Mouse (Mus musculus) duodenum, adult 2 months (tissue): Measurements from ENCODE around the gene Scnn1a. TPM values are rescaled to one million over a fixed set of nuclear protein-coding genes. Genes with fewer than 3 reads are reported as not detected.

Experiments
- polyA plus RNA-seq: library from polyadenylated mRNA; depleted of rRNA; stranded (reverse); fragments of >200 nt; gene quantifications from 2 replicates; pipeline ENCODE4 v1.2.3, GENCODE M21; 2012; ENCODE audit warnings: low replicate concordance; rRNA removed

Gene Scnn1a
- 9.8 and 19.9 TPM in 2 replicates for polyA plus RNA-seq

GRCm38 (mm10) chr6:125320323-125320722 is at the start of gene Scnn1a:
Gene Scnn1a, plus strand, starts transcription at chr6:125320659.

GRCm38 (mm10) chr6:125285890-125286289 is 34.6 kb upstream of the Scnn1a start, which contains the start of gene Tuba3a:
Gene Tuba3a, minus strand, starts transcription at chr6:125286042.

GRCm38 (mm10) chr6:125313546-125314230 is 6.8 kb upstream of the Scnn1a start, which contains the start of gene Ltbr:
Gene Ltbr, minus strand, starts transcription at chr6:125313885.

GRCm38 (mm10) chr6:125348721-125349574 is 28.5 kb downstream of the Scnn1a start, which contains the start of gene Tnfrsf1a:
Gene Tnfrsf1a, plus strand, starts transcription at chr6:125349362.

GRCm38 (mm10) chr6:125380372-125381360 is 60.2 kb downstream of the Scnn1a start, which contains the start of gene Plekhg6:
Gene Plekhg6, minus strand, starts transcription at chr6:125380793.

Other genes starting within 250 kb of the Scnn1a start
- gene Chd4, start 224.7 kb upstream of the Scnn1a start, polyA plus RNA-seq, result 19.3 and 20.9 TPM in 2 replicates
- 6.3 and 8.1 TPM in 2 replicates for gene Nop2, start 188.8 kb upstream of the Scnn1a start, polyA plus RNA-seq
- 8.8 and 10.6 TPM in 2 replicates for gene Iffo1, start 175.4 kb upstream of the Scnn1a start, polyA plus RNA-seq
- gene Gapdh, start 154.2 kb upstream of the Scnn1a start, polyA plus RNA-seq, result 4,213 and 4,236 TPM in 2 replicates
- 47.2 and 47.9 TPM in 2 replicates for gene Ncapd2, start 129.0 kb upstream of the Scnn1a start, polyA plus RNA-seq
- 36.1 and 67.8 TPM in 2 replicates for gene Mrpl51, start 128.9 kb upstream of the Scnn1a start, polyA plus RNA-seq
- gene Vamp1, start 105.1 kb upstream of the Scnn1a start, polyA plus RNA-seq, result 6.9 and 10.7 TPM in 2 replicates
- 25.3 and 44.5 TPM in 2 replicates for gene Tapbpl, start 88.8 kb upstream of the Scnn1a start, polyA plus RNA-seq
- 1.6 and 3.5 TPM in 2 replicates for gene Cd27, start 83.6 kb upstream of the Scnn1a start, polyA plus RNA-seq
- 0.09 TPM in 1 of 2 replicates, not detected in the other for gene Tuba3a, start 34.6 kb upstream of the Scnn1a start, polyA plus RNA-seq
- 182 and 267 TPM in 2 replicates for gene Ltbr, start 6.8 kb upstream of the Scnn1a start, polyA plus RNA-seq
- 150 and 220 TPM in 2 replicates for gene Tnfrsf1a, start 28.7 kb downstream of the Scnn1a start, polyA plus RNA-seq
- gene Plekhg6, start 60.1 kb downstream of the Scnn1a start, polyA plus RNA-seq, result 26.6 and 65.1 TPM in 2 replicates
- 30.1 and 54.9 TPM in 2 replicates for gene Cd9, start 174.1 kb downstream of the Scnn1a start, polyA plus RNA-seq
- gene Vwf, start 226.1 kb downstream of the Scnn1a start, polyA plus RNA-seq, result 26.1 and 52.5 TPM in 2 replicates